Mouse (Mus musculus): ENCODE measurements around the gene Efcab14. TPM values are rescaled to one million over a fixed set of nuclear protein-coding genes. Genes with fewer than 3 reads are reported as not detected.

The Efcab14 gene
- polyA plus RNA-seq, 1 experiment: 30.9 TPM

GRCm38 (mm10) chr4:115795360-115795759 lies 57.8 kb downstream of the Efcab14 start:
- no peak overlapping the region for H3K27ac ChIP-seq (ENCODE audit: insufficient read depth, low read depth, low read length)
- no peak overlapping the region for H3K4me3 ChIP-seq (ENCODE audit: insufficient read depth, low read length)
- TF ChIP-seq POLR2A (IDR thresholded peaks at IDR 0.05; ENCODE audit: borderline replicate concordance, low read depth, low read length) (no peak), CTCF (IDR thresholded peaks at IDR 0.05; ENCODE audit: low read depth, low read length) (no peak)
- no peaks in the 10 kb centered on the region for H3K4me1 ChIP-seq (ENCODE audit: control insufficient read depth, insufficient read depth, low read length)

GRCm38 (mm10) chr4:115799981-115800380 lies 62.4 kb downstream of the Efcab14 start:
- no peak for TF ChIP-seq CTCF (IDR thresholded peaks at IDR 0.05; ENCODE audit: low read depth, low read length)
- TF ChIP-seq POLR2A (IDR thresholded peaks at IDR 0.05; ENCODE audit: borderline replicate concordance, low read depth, low read length): no peak
- H3K27ac ChIP-seq (ENCODE audit: insufficient read depth, low read depth, low read length): no peak overlapping the region
- no peaks in the 10 kb centered on the region for H3K4me1 ChIP-seq (ENCODE audit: control insufficient read depth, insufficient read depth, low read length)
- H3K4me3 ChIP-seq (ENCODE audit: insufficient read depth, low read length): no peak overlapping the region

- H3K27ac ChIP-seq (ENCODE audit: insufficient read depth, low read depth, low read length): no peak overlapping the region
- no peaks in the 10 kb centered on the region for H3K4me1 ChIP-seq (ENCODE audit: control insufficient read depth, insufficient read depth, low read length)
- no peak for TF ChIP-seq POLR2A (IDR thresholded peaks at IDR 0.05; ENCODE audit: borderline replicate concordance, low read depth, low read length)
- no peak for TF ChIP-seq CTCF (IDR thresholded peaks at IDR 0.05; ENCODE audit: low read depth, low read length)
- H3K4me3 ChIP-seq (ENCODE audit: insufficient read depth, low read length): no peak overlapping the region
These were observed 74.8 kb downstream of the Efcab14 start for GRCm38 (mm10) chr4:115812326-115812725.

- no peak for TF ChIP-seq POLR2A (IDR thresholded peaks at IDR 0.05; ENCODE audit: borderline replicate concordance, low read depth, low read length)
- no peak for TF ChIP-seq CTCF (IDR thresholded peaks at IDR 0.05; ENCODE audit: low read depth, low read length)
- Histone ChIP-seq H3K4me3 (ENCODE audit: insufficient read depth, low read length) (no peak overlapping the region), H3K4me1 (ENCODE audit: control insufficient read depth, insufficient read depth, low read length) (no peaks in the 10 kb centered on the region), H3K27ac (ENCODE audit: insufficient read depth, low read depth, low read length) (no peak overlapping the region)
These were observed 78.1 kb downstream of the Efcab14 start for GRCm38 (mm10) chr4:115815606-115816005.

DNA sequence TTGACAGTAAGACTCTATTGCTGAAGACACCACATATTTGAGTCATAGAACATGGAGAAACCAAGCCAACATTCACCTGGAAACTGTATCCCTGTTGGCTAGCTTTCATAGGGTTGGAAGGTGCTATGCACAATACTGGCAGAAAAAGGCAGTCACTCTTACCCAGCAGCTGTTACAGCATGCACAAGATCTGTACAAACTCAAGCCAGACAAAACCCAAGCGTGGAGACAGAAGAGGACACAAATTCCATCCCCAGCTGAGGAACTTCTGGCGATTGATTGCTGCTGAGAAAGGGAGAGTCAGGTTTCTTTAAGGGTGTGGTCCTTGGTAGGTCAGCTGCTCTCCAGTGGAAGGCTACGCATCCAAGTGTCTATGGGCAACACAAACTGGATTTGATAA lies 82.7 kb downstream of the Efcab14 start:
- Histone ChIP-seq H3K4me1 (ENCODE audit: control insufficient read depth, insufficient read depth, low read length) (peaks cover 43% of the 10 kb centered on the region), H3K27ac (ENCODE audit: insufficient read depth, low read depth, low read length) (no peak overlapping the region), H3K4me3 (ENCODE audit: insufficient read depth, low read length) (no peak overlapping the region)
- no peak for TF ChIP-seq POLR2A (IDR thresholded peaks at IDR 0.05; ENCODE audit: borderline replicate concordance, low read depth, low read length)
- no peak for TF ChIP-seq CTCF (IDR thresholded peaks at IDR 0.05; ENCODE audit: low read depth, low read length)

DNA sequence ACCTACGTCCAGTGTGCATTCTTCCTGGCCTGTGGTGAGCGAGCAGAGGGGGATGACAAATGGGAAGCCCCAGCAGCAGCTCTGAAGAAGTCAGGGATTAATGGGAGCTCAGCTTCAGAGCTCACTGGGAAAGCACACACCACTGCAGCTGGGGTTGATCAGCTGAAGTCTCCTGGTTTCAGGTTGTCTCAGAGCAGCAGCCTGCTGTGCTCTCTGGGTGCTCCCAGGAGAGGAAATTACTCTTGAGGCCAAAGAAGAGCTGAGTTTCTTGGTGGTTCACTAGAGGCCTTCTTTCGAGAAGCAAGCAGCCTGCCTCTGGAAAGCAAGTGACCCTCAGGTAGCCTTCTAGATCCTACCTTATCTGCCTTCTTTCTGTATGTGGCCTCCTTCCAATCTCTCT lies 83.4 kb downstream of the Efcab14 start:
- Histone ChIP-seq H3K4me1 (ENCODE audit: control insufficient read depth, insufficient read depth, low read length) (peaks cover 49% of the 10 kb centered on the region), H3K27ac (ENCODE audit: insufficient read depth, low read depth, low read length) (no peak overlapping the region), H3K4me3 (ENCODE audit: insufficient read depth, low read length) (no peak overlapping the region)
- no peak for TF ChIP-seq POLR2A (IDR thresholded peaks at IDR 0.05; ENCODE audit: borderline replicate concordance, low read depth, low read length)
- TF ChIP-seq CTCF (IDR thresholded peaks at IDR 0.05; ENCODE audit: low read depth, low read length): no peak

DNA sequence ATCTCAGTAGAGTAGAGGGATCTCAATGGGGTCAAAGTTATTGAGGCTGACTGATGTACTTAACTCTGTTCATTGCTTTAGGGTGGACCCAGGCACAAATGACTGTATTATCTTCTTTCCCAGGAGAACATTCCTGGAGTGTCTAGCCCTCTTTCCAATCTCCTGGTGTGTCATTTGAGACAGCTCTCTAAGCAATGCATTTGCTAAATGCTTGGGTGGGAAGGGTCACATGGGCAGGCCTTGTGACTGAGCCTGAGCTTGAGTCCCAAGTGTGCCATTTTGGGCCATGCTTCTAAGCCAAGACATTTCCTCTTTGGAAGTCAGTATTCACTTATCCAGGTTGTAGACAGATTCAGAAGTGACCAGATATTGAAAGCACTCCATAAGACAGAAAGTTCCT lies 83.9 kb downstream of the Efcab14 start:
- Histone ChIP-seq H3K4me1 (ENCODE audit: control insufficient read depth, insufficient read depth, low read length) (peaks cover 49% of the 10 kb centered on the region), H3K4me3 (ENCODE audit: insufficient read depth, low read length) (no peak overlapping the region), H3K27ac (ENCODE audit: insufficient read depth, low read depth, low read length) (peak overlapping the region; percentile 25)
- TF ChIP-seq CTCF (IDR thresholded peaks at IDR 0.05; ENCODE audit: low read depth, low read length): no peak
- no peak for TF ChIP-seq POLR2A (IDR thresholded peaks at IDR 0.05; ENCODE audit: borderline replicate concordance, low read depth, low read length)

DNA sequence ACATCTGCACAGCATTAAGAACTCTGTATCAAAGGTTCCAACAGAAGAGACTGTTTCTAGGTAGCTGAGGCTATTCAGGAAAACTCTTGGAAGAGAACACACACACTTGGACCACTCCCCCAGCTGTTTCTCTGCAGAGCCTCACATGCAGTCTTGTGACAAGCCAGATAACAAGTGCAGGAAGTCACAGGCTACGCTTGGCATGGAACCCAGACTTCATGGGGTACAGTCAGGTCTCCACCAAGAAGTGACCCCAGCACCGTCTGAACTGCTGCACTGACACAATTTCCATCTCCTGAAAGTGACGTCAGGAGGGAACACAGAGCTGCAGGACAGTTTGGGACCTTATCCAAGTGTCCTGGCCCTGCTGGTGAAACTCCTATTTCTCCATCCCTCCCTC lies 84.4 kb downstream of the Efcab14 start:
- H3K4me1 ChIP-seq (ENCODE audit: control insufficient read depth, insufficient read depth, low read length): peaks cover 52% of the 10 kb centered on the region
- no peak overlapping the region for H3K4me3 ChIP-seq (ENCODE audit: insufficient read depth, low read length)
- TF ChIP-seq POLR2A (IDR thresholded peaks at IDR 0.05; ENCODE audit: borderline replicate concordance, low read depth, low read length): no peak
- TF ChIP-seq CTCF (IDR thresholded peaks at IDR 0.05; ENCODE audit: low read depth, low read length): no peak
- H3K27ac ChIP-seq (ENCODE audit: insufficient read depth, low read depth, low read length): peak overlapping the region; percentile 96

DNA sequence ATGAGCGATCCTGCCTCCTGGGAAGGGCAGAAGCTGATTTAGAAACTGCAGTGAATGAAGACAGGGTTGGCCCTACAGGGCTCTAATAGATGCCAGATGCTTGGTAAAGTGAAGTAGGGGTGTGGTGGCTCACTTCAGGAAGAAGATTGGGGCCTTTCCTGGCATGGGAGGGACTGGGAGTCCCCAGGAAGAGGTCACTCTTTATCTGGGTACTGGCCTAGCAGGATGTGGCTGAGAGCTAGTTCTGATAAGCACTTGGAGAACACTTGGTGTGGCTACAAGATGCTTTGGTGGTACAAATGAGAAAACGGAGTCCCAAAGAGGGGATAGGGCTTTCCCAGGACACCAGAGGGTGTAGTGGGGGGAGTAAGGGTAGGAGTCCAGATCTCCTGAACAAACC lies 86.6 kb downstream of the Efcab14 start:
- H3K4me1 ChIP-seq (ENCODE audit: control insufficient read depth, insufficient read depth, low read length): peaks cover 60% of the 10 kb centered on the region
- peak overlapping the region; percentile 96 for H3K27ac ChIP-seq (ENCODE audit: insufficient read depth, low read depth, low read length)
- no peak for TF ChIP-seq CTCF (IDR thresholded peaks at IDR 0.05; ENCODE audit: low read depth, low read length)
- TF ChIP-seq POLR2A (IDR thresholded peaks at IDR 0.05; ENCODE audit: borderline replicate concordance, low read depth, low read length): no peak
- no peak overlapping the region for H3K4me3 ChIP-seq (ENCODE audit: insufficient read depth, low read length)

GRCm38 (mm10) chr4:115825271-115825670 lies 87.7 kb downstream of the Efcab14 start:
- Histone ChIP-seq H3K4me3 (ENCODE audit: insufficient read depth, low read length) (no peak overlapping the region), H3K27ac (ENCODE audit: insufficient read depth, low read depth, low read length) (peak overlapping the region; percentile 96), H3K4me1 (ENCODE audit: control insufficient read depth, insufficient read depth, low read length) (peaks cover 71% of the 10 kb centered on the region)
- TF ChIP-seq POLR2A (IDR thresholded peaks at IDR 0.05; ENCODE audit: borderline replicate concordance, low read depth, low read length): no peak
- no peak for TF ChIP-seq CTCF (IDR thresholded peaks at IDR 0.05; ENCODE audit: low read depth, low read length)

Other genes starting within 250 kb of the Efcab14 start
- gene Cyp4a14, start 241.6 kb upstream of the Efcab14 start, polyA plus RNA-seq (2012; ENCODE audit: insufficient read depth, insufficient read length, missing spikeins): not detected in 2 replicates
- gene Cyp4a10, start 219.5 kb upstream of the Efcab14 start, polyA plus RNA-seq (2012; ENCODE audit: insufficient read depth, insufficient read length, missing spikeins): not detected in 2 replicates
- not detected in 2 replicates for gene Cyp4a31, start 174.1 kb upstream of the Efcab14 start, polyA plus RNA-seq (2012; ENCODE audit: insufficient read depth, insufficient read length, missing spikeins)
- gene Cyp4a32, start 136.8 kb upstream of the Efcab14 start, polyA plus RNA-seq (2012; ENCODE audit: insufficient read depth, insufficient read length, missing spikeins): not detected in 2 replicates
- gene Cyp4b1, start 90.0 kb upstream of the Efcab14 start, polyA plus RNA-seq (2012; ENCODE audit: insufficient read depth, insufficient read length, missing spikeins): not detected in 2 replicates
- gene Tex38, start 43.3 kb downstream of the Efcab14 start, polyA plus RNA-seq (2012; ENCODE audit: insufficient read depth, insufficient read length, missing spikeins): not detected in 2 replicates
- gene Atpaf1, start 47.1 kb downstream of the Efcab14 start, polyA plus RNA-seq (2012; ENCODE audit: insufficient read depth, insufficient read length, missing spikeins): 15.4 and 17.3 TPM in 2 replicates
- 25.3 and 27.5 TPM in 2 replicates for gene Mob3c, start 90.3 kb downstream of the Efcab14 start, polyA plus RNA-seq (2012; ENCODE audit: insufficient read depth, insufficient read length, missing spikeins)
- gene Mknk1, start 101.5 kb downstream of the Efcab14 start, polyA plus RNA-seq (2012; ENCODE audit: insufficient read depth, insufficient read length, missing spikeins): 138 and 149 TPM in 2 replicates
- not detected in 2 replicates for gene Kncn, start 146.7 kb downstream of the Efcab14 start, polyA plus RNA-seq (2012; ENCODE audit: insufficient read depth, insufficient read length, missing spikeins)
- not detected in 2 replicates for gene 6430628N08Rik, start 152.9 kb downstream of the Efcab14 start, polyA plus RNA-seq (2012; ENCODE audit: insufficient read depth, insufficient read length, missing spikeins)
- gene Dmbx1, start 202.2 kb downstream of the Efcab14 start, polyA plus RNA-seq (2012; ENCODE audit: insufficient read depth, insufficient read length, missing spikeins): not detected in 2 replicates